Mouse (Mus musculus) ovary, adult 18-20 months (tissue): ENCODE data around the gene 1700017B05Rik.
"Not testable (repeated sequence)": the region's sequence is repeated elsewhere in the genome, so short reads cannot be mapped to it uniquely, and the experiment has no call there.

Experiments
- DNase-seq: peaks from one replicate; pipeline ENCODE4 v3.0.0; 2022; ENCODE audit warnings: low spot score, mixed read lengths

Gene 1700017B05Rik

GRCm38 (mm10) chr9:57261913-57262794 lies at the start of gene 1700017B05Rik:
1700017B05Rik (minus strand) TSS chr9:57262612.
- DNase-seq = peak; percentile 58

DNA sequence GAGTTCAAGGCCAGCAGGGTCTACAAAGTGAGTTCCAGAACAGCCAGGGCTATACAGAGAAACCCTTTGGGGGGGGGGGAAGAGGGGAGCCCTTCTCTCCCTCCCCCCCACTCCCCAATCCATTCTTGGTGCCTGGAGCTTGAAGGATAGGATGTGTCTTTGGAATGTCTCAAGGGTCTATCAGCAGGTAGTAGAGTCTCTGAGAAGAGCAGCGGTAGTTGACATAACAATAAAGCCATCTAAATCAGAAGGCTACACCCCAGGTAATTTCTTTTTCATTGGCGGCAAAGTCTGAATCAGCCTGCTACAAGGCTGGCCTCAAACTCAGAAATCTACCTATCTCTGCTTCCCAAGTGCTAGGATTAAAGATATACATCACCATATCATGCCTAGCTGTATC lies 48.5 kb upstream of the 1700017B05Rik start:
- no peak for DNase-seq

- DNase-seq = no peak
Observed at GRCm38 (mm10) chr9:57309353-57309752, 46.9 kb upstream of the 1700017B05Rik start.

GRCm38 (mm10) chr9:57307456-57307855 lies 45.0 kb upstream of the 1700017B05Rik start:
- DNase-seq = no peak

- not testable (repeated sequence) for DNase-seq
Observed at GRCm38 (mm10) chr9:57304716-57305115, 42.3 kb upstream of the 1700017B05Rik start.

- DNase-seq = no peak
Observed at GRCm38 (mm10) chr9:57304251-57304650, 41.8 kb upstream of the 1700017B05Rik start.

- no peak for DNase-seq
Observed at GRCm38 (mm10) chr9:57303356-57303755, 40.9 kb upstream of the 1700017B05Rik start.

GRCm38 (mm10) chr9:57300825-57301224 lies 38.4 kb upstream of the 1700017B05Rik start:
- DNase-seq = no peak

DNA sequence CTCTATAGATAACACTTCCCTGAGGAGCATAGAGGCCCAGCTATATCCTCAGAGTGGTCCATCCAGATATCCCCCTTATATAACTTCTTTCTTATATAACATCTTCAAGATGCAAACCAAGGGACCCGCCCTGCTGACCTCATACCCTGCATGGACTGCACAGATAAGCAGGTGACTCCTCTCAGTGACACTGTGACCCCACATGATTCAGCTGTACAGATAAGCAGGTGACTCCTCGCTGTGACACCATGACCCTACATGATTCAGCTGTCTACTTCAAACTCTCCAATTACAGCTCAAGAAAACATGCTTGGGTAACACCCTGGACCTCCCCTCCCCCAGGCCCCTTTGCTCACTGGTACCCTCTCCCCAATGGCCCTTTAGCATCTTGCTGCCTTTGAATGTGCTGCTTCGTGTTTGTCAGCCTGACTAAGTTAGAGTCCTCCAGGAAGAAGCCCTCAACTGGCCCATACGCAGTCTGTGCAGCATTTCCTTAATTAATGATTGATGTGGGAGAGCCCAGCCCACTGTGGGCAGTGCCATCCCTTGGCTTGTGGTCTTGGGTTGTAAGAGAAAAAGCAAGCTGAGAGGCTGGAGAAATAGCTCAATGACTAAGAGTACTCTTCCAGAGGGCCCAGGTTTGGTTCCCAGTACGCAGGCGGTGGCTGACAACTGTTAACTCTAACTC lies 37.5 kb upstream of the 1700017B05Rik start:
- DNase-seq = no peak

DNA sequence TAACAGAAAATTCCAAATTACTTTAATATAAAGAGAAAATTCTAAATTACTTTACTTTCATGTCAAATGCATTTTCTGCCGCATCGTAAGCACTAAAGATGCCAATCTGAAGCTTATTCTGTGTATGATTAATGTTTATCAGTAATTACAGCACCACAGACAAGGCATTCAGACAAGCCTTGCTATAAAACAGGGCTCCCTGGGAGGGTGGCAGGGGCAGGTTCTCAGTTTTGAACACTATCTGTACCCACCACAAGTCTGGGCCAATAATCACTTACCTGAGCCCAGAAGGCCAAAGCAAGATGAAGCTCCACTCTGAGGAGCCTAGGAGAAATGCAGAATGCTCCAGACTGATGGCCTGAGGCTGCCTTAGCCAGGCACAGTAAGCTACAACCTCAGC lies 35.5 kb upstream of the 1700017B05Rik start:
- DNase-seq = no peak

GRCm38 (mm10) chr9:57296277-57296676 lies 33.9 kb upstream of the 1700017B05Rik start:
- DNase-seq = no peak

GRCm38 (mm10) chr9:57295666-57296065 lies 33.3 kb upstream of the 1700017B05Rik start:
- DNase-seq = no peak

GRCm38 (mm10) chr9:57294905-57295304 lies 32.5 kb upstream of the 1700017B05Rik start:
- DNase-seq = no peak

DNA sequence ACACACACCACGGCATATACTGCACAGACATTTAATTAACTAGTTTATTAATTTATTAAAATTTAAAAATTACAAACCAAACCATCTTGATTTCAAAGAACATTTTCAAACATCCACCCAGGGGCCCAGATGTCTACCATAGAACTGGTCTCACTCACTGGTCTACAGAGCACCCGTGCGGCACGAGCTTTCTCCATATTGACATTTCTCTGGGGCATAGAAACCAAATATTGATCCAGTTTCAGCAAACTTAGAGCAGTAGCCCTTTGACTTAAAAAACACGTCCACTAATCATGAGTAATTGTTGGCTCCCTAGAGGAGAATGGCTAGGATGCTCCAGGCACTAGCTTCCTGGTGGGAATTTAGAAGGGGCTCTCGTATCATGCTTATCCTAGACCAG lies 24.8 kb upstream of the 1700017B05Rik start:
- DNase-seq = no peak

DNA sequence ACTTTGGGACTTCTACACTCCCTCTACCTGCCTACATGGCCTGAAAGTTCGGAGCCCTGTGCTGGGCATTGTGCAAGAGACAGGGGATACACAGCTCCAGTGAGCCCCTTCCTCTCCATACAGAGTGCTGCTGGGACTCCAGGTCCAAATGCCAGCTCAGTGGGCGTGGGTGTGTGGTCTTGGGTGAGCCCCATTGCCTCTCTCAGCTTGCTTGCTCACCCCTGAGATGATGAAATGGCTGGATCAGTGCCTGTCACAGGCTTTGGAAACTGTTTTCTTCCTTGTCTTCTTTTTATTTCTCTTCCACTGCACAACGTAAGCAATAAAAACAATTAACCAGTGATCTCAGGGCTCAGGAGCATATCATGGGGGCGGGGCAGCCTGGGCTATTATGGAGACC lies 20.9 kb upstream of the 1700017B05Rik start:
- DNase-seq = no peak

GRCm38 (mm10) chr9:57282686-57283085 lies 20.3 kb upstream of the 1700017B05Rik start:
- DNase-seq = no peak

- DNase-seq = no peak
Observed at GRCm38 (mm10) chr9:57281549-57281948, 19.1 kb upstream of the 1700017B05Rik start.

DNA sequence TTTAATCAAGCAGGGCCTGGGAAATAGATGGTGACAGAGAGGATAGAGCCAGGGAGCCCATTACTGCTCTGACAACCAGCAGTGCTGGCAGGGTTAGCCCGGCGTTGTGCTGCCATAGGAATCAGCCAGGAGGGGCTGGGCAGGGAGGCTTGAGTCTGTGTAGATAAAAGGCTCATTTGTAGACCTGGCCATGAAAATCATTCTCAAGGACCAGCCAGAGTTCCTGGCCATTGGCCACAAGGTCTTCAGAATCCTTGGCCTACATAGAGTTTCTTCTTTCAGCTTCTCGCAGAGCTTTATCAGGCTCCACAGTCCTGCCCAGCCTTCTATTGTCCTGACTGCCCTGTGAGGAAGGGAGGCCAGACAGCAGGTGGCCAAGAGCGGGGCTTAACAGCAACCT lies 17.0 kb upstream of the 1700017B05Rik start:
- DNase-seq = peak; percentile 85

GRCm38 (mm10) chr9:57278268-57278667 lies 15.9 kb upstream of the 1700017B05Rik start:
- DNase-seq = no peak

DNA sequence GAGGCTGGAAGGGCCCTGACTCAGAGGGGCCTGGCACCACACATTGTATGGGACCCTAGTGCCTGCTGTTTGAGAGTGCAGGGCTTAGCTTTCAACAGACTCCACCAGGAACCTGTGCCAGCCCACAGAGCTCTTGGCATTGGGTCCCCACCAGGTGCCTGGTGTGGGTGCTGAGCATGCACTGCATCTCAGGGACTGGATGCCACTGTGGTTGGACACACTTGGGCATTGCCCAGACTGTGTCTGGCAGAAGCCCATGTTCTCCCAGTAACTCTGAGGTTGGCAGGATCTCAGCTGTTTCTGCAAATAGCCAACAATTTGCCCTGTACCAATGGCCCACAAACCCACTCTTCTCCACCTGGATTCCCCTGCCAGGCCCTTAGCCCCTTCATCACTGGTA lies 13.9 kb upstream of the 1700017B05Rik start:
- no peak for DNase-seq

- no peak for DNase-seq
Observed at GRCm38 (mm10) chr9:57273805-57274494, 11.5 kb upstream of the 1700017B05Rik start.
